Mouse (Mus musculus) ovary, postnatal 14 days (tissue): ENCODE results near the gene Msi1.
A peak's percentile ranks its signal among the peaks of the same experiment; 100 is the strongest.

Experiments
- DNase-seq: peaks from one replicate; pipeline ENCODE4 v3.0.0; 2022; ENCODE audit warnings: low spot score

Gene Msi1

GRCm38 (mm10) chr5:115429359-115430186, at the start of gene Msi1:
TSS of gene Msi1 (plus strand) at chr5:115429599.
- no peak for DNase-seq

DNA sequence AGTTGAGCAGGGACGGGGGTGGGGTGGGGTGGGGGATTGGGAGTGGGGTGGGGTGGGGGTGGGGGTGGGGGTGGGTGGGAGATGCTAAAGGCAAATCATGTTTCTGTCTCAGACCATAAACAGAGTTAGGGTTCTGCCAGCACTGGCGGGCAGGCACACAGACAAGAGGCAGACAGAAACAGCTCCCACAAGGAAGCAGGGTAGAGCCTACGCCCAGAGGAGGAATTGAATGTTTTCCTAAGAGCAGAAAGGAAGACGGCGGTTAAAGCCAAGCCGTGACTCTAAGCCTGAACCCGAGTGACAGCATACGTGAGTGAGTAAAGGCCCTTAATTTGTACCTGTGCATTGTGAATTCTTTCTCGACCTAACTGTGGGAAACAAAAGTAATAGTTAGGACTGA, 37.5 kb upstream of the Msi1 start:
- no peak for DNase-seq

DNA sequence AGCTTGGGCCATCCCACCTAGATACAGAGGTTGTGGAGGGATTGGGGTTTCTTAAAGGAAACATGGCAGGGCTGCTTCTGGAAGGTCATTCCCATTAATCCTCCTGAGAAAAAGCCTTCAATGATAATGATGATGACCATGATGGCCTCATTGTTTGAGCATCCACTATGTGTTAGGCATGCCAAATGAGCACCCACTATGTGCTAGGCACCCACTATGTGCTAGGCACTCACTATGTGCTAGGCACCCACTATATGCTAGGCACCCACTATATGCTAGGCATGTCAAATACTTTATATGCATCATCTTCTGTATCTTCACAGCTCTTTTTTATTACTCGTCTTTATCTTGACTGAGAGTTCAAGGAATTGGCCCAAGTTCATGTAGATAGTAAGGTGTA, 36.4 kb upstream of the Msi1 start:
- DNase-seq: no peak

- no peak for DNase-seq
Measured at GRCm38 (mm10) chr5:115394223-115394622, 35.2 kb upstream of the Msi1 start.

DNA sequence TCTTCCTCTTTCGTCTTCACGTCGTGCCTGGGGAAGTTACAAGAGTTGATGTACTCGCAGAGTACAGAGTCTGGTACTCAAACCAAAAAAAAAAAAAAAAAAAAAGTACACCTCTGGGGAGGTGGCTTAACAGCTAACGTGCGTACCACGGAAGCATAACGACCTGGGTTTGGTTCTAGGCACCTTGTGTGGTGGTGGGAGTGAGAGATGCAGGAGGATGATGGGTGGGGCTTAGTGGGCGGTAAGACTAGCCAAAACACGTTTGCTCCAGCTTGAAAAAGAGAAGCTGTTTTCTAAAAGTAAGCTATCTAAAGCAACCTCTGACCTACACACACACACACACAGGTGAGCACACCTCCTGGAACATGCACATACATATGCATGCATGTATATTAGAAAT, 34.6 kb upstream of the Msi1 start:
- DNase-seq: no peak

DNA sequence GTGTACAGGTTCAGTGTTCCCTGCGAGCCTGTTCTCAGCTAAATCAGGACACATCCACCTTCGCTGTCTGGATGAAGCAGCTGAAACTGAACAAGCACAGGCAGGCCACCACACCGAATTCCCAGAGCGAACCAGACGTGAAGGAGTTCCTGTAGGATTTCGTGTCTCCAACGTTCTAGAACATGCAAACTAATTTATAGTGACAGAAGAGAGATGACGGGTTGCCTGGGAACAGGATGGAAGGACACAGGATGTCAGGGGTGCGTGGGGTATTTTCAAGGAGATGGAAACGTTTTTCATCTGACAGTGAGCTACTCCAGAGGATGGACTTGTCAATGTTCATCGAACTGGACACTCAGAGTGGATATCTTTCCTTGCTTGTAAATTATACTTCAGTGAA, 32.7 kb upstream of the Msi1 start:
- DNase-seq: no peak

DNA sequence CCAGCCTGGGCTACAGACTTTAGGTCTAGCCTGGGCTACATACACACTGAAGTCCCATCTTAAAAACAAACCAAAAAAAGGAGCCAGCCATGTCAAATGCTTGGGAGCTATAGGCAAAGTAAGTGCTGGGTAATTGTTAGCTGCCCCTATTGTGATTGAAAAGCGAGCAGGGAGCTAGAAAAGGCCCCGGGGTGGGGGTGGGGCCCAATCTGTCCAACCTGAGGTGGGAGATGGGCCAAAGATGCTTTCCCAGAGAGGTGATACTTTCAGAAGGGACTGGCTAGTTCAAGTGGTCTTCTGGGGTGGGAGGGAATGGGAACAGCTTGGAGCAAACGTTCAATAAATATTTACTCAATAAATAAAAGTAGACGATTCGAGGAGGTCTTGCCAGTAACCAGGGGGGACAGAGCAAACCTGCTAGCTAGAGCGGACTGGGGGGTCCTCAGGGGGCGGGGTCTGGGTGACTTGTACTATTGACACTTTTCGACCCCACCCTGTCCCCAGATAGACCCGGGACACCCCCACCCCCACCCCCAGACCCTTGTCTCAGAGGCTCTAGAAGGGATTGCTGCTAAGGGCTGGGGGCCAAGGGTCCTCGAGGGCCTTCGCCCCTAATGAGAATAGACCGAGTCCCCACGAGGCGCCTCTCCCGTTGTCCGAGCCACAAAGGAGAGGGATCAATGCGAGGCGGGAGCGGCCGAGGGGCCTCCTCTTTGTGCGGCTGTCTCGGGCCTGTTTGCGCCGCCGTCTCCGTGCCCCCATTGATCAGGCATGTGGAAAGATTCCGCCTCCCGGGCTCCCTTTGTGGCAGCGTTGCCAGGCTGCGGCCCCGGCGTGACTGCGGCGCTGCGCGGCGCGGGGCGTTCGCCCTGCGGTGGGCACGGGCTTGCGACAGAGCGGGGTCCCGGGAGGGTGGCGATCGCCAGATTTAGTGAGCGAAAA, 31.3 kb upstream of the Msi1 start:
- DNase-seq: no peak

- no peak for DNase-seq
Measured at GRCm38 (mm10) chr5:115402063-115402462, 27.3 kb upstream of the Msi1 start.

GRCm38 (mm10) chr5:115403436-115404140, 25.8 kb upstream of the Msi1 start:
- no peak for DNase-seq

GRCm38 (mm10) chr5:115404241-115404794, 25.1 kb upstream of the Msi1 start:
- DNase-seq: no peak

GRCm38 (mm10) chr5:115405205-115405604, 24.2 kb upstream of the Msi1 start:
- DNase-seq: no peak

DNA sequence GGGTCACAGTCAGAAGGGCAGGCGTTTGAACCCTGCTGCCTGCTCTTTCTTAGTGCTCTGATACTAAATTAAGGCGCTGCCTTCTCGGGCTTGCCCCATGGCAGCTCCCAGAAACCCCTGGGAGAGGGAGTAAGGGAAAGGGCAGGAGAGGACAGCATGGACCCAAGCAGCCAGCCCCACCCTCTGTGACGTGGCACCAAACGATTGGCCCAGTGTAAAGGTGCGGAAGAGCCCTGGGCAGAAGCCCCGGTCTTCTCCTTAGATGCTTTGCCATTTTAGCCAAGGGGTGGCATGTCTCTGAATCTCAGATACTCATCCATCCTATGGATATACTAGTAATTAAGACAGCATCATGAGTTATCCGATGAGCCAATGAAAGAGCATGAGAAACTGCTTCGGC, 21.3 kb upstream of the Msi1 start:
- no peak for DNase-seq

DNA sequence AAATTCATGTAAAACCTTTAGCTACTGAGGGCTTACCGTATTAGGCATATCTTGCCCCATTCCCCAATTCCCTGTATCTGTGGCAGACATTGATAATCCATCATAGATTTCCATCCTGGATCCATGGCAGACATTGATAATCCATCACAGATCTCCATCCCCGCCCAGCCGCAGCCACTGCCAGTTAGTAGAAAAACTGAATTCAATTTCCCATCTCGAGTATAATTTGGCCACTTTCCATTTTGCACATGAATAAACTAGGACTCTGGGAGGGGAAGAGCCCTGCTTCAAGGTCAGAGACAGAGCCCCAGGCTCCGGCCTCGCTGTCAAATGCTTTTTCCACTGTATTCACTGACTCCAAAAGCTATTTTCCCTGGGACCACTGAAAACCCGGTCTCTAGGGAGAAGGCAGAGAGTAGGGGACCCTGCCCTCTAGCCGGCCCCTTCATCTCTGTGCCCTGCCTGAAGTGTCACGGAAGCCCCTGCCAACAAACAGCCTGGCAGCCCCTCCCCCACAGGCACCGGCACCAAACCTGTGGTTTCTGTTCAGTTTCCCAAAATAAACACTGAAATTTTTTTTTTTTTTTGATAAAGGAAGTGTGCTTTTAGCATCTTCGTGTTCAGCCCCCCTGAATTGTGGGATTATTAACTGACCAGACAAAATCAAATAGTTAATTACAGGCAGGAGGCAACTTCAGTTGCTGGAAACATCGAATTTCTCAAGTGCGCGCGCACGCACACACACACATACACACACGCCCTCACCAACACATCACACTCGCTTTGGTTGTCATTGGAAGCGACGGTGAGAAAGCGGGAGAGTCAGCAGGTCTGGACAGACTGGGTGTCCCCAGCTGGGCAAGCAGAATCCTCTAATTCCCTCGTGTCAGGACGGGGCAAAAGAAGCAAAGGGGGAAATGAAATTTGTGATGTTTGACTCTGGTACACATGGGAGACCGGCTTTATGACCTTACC, 14.0 kb upstream of the Msi1 start:
- DNase-seq: no peak

- DNase-seq: no peak
Measured at GRCm38 (mm10) chr5:115428831-115429358, 504 bp upstream of the Msi1 start.

- DNase-seq: no peak
Measured at GRCm38 (mm10) chr5:115430187-115430960, 975 bp downstream of the Msi1 start.

DNA sequence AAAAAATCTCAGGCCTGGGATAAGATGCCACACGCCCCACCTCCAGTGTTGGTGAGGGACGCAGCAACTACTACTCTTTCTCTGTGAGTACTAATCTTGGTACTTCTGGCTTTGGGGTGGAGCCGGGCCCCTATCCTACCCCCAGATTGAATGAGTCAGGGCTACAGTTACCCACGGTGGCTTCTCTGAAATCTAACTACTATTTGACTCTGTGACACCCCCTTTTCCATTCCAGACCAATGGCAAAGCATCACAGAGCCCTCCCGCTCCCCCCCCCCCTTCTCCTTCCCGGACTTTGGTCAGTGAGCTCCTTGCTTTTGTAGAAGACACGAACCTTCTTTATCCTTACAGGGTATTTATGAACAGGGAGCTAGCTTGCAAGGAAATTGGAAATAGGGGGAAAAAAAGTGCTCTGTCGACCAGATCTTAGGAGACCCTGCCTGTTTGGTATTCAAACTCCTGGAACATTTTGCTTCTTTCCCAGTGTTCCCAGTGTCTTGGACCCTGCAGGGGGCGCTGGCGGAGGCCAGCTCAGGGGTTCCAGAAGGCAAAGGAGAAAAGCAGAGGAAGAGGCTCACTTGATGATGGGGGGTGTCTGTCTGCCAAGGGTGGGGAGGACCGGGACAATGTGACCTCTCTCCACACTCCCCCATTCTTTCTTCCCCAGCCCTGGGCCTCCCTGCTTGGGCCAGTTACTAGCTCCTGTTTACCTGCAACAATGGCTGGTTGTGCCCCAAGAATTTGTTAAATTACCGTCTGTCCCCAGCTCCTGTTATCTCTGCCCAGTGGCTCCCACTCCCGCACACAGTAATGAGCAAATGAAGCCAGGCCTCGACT, 1.9 kb downstream of the Msi1 start:
- peak; percentile 35 for DNase-seq

DNA sequence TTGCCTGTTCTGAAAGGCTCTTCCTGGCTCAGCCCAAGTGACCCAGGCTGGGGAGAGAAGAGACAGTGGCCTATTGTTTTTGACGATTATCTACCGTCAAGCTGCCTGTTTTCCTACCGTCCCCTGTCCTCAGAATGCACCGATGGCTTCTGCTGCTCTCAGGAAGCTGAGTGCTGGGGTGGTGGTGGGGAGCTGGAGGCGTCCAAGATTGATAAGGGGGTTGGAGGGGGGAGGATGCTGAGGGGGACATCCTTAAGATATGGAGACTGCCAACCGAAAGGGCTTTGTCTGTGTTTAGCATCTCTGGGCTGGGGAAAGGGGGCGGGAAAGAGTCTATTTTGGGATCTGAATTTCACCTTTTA, 2.5 kb downstream of the Msi1 start:
- no peak for DNase-seq

GRCm38 (mm10) chr5:115432395-115432794, 3.0 kb downstream of the Msi1 start:
- no peak for DNase-seq

- no peak for DNase-seq
Measured at GRCm38 (mm10) chr5:115433191-115433590, 3.8 kb downstream of the Msi1 start.
